Mouse (Mus musculus): ENCODE results near the gene Snrpd3.

DNA sequence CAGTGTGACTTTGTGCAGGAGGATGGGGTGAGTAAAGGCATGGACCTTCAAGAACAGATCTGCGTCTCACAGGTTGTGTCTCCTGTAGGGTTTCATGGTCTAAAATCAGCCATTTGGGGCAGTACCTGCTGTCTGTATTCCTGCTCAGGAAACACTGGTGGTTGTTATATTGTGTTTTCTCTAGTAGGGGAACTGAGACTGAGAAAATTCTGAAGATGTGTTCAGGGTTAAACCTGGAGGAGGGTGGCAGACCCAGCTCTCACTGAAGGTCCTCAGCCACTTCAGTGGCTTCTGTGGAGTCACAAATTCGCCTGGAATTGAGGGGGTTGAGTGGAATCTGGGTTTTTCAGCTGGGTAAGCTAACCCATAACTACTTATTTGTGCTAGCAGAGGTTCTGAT lies 13.0 kb downstream of the Snrpd3 start:
- TF ChIP-seq E2F4 (IDR thresholded peaks at IDR 0.05; ENCODE audit: insufficient read depth) (no peak), POLR2A (IDR thresholded peaks at IDR 0.05; ENCODE audit: insufficient read length, low read depth) (no peak)

Measured in myocyte (in vitro differentiated cells).